Mouse (Mus musculus): Measurements from ENCODE around the gene Txndc5. TPM values are rescaled to one million over a fixed set of nuclear protein-coding genes. Genes with fewer than 3 reads are reported as not detected.

Txndc5 gene
- total RNA-seq (2023) = 10 to 100 TPM; 64.5 to 65.8 TPM

GRCm38 (mm10) chr13:38528687-38529294 lies at the start of gene Txndc5:
Gene Txndc5, minus strand, starts transcription at chr13:38528824.

Other genes starting within 250 kb of the Txndc5 start
- not detected for gene Bmp6, start 183.7 kb downstream of the Txndc5 start, total RNA-seq (2023)
- gene Bloc1s5, start 106.3 kb upstream of the Txndc5 start, total RNA-seq (2023) = 1 to 10 TPM; 4.1 to 4.3 TPM
- gene Eef1e1, start 130.2 kb upstream of the Txndc5 start, total RNA-seq (2023) = 10 to 100 TPM in 1 of 2 experiments, 1 to 10 TPM in 1; 9.7 to 15.2 TPM

All from monocyte, adult 59 days (primary cell).